Mouse (Mus musculus) G1E (cell line): ENCODE results near the gene 9130230L23Rik.

Source experiments
- CTCF ChIP-seq: IDR thresholded peaks from 2 replicates; pipeline ENCODE4 v1.5.1; 2012; ENCODE audit warnings: low read depth, low read length, inconsistent platforms, mixed read lengths
- GATA1 ChIP-seq: IDR thresholded peaks from 2 replicates; pipeline ENCODE4 v1.6.1; 2012; ENCODE audit warnings: borderline replicate concordance, low read length, inconsistent platforms, mixed read lengths
- GATA2 ChIP-seq: IDR thresholded peaks from 2 replicates; pipeline ENCODE4 v1.6.1; 2012; ENCODE audit warnings: low read depth, low read length, inconsistent platforms, borderline replicate concordance
- TAL1 ChIP-seq: conservative IDR thresholded peaks from 2 replicates; pipeline ENCODE4 v1.6.1; 2012; ENCODE audit warnings: low read depth, low read length, inconsistent platforms, mixed read lengths

GRCm38 (mm10) chr5:66005041-66005678 is 1.1 kb upstream of the 9130230L23Rik start:
- TF ChIP-seq GATA1: no peak
- TF ChIP-seq GATA2: no peak
- TF ChIP-seq CTCF: no peak
- TF ChIP-seq TAL1: no peak
